Mouse (Mus musculus) myocyte (in vitro differentiated cells): ENCODE results near the gene Hnrnpu.

Experiments
- CEBPB ChIP-seq: IDR thresholded peaks from 2 replicates; pipeline ENCODE4 v1.6.1; 2011; ENCODE audit warnings: mild to moderate bottlenecking, moderate library complexity; ENCODE audit not compliant: poor library complexity, insufficient read depth, severe bottlenecking
- E2F4 ChIP-seq: IDR thresholded peaks from one replicate; pipeline ENCODE4 v1.6.1; 2011; ENCODE audit warnings: mild to moderate bottlenecking, control low read depth, moderate library complexity; ENCODE audit not compliant: insufficient read depth
- MAX ChIP-seq: IDR thresholded peaks from one replicate; pipeline ENCODE4 v1.6.1; 2011; ENCODE audit warnings: low read depth, mild to moderate bottlenecking, control low read depth
- MYOD1 ChIP-seq, 3 experiments: IDR thresholded peaks; one replicate each; pipeline ENCODE4 v1.6.1; 2011; ENCODE audit warnings: control low read depth in 2 of 3, low read depth in 2 of 3, mild to moderate bottlenecking in 2 of 3, moderate library complexity in 1 of 3; ENCODE audit not compliant: insufficient read length in 2 of 3, control insufficient read depth in 1 of 3
- MYOG ChIP-seq, 3 experiments: IDR thresholded peaks; one replicate each; pipeline ENCODE4 v1.6.1; 2011; ENCODE audit warnings: control low read depth in 2 of 3, low read depth in 2 of 3, mild to moderate bottlenecking in 2 of 3; ENCODE audit not compliant: insufficient read length in 2 of 3, control insufficient read depth in 1 of 3, insufficient read depth in 1 of 3
- POLR2A ChIP-seq: IDR thresholded peaks from one replicate; pipeline ENCODE4 v1.6.1; 2011; ENCODE audit warnings: low read depth, mild to moderate bottlenecking, control low read depth, moderate library complexity; ENCODE audit not compliant: insufficient read length
- POLR2AphosphoS2 ChIP-seq: IDR thresholded peaks from one replicate; pipeline ENCODE4 v1.6.1; 2011; ENCODE audit warnings: low read depth, control low read depth; ENCODE audit not compliant: insufficient read length
- REST ChIP-seq: IDR thresholded peaks from one replicate; pipeline ENCODE4 v1.6.1; 2011; ENCODE audit warnings: mild to moderate bottlenecking, control low read depth, moderate library complexity; ENCODE audit not compliant: insufficient read depth, insufficient read length
- SRF ChIP-seq: IDR thresholded peaks from one replicate; pipeline ENCODE4 v1.6.1; 2011; ENCODE audit warnings: low read depth; ENCODE audit not compliant: control insufficient read depth, insufficient read length
- TCF12 ChIP-seq: IDR thresholded peaks from one replicate; pipeline ENCODE4 v1.6.1; 2011; ENCODE audit warnings: mild to moderate bottlenecking, control low read depth; ENCODE audit not compliant: poor library complexity, insufficient read depth, severe bottlenecking
- TCF3 ChIP-seq: IDR thresholded peaks from one replicate; pipeline ENCODE4 v1.6.1; 2011; ENCODE audit warnings: low read depth, control low read depth; ENCODE audit not compliant: insufficient read length
- USF1 ChIP-seq: IDR thresholded peaks from one replicate; pipeline ENCODE4 v1.6.1; 2011; ENCODE audit warnings: low read depth, mild to moderate bottlenecking, control low read depth, moderate library complexity

GRCm38 (mm10) chr1:178360264-178360663 is 22.7 kb upstream of the Hnrnpu start:
- TF ChIP-seq SRF (no peak), POLR2A (no peak), E2F4 (no peak), USF1 (no peak), MYOD1 (IDR thresholded peaks at IDR 0.05; ENCODE audit: control insufficient read depth in 1 of 3, insufficient read length in 2 of 3, low read depth in 2 of 3) (no peak), CEBPB (no peak), MAX (no peak), TCF12 (no peak), MYOG (IDR thresholded peaks at IDR 0.05; ENCODE audit: control insufficient read depth in 1 of 3, insufficient read depth in 1 of 3, insufficient read length in 2 of 3, low read depth in 2 of 3) (no peak), TCF3 (no peak), POLR2AphosphoS2 (no peak), REST (no peak)
